Mouse (Mus musculus): ENCODE measurements at regions not wholly inside any gene's neighbourhood (a gene's known extent, or its start where the extent isn't known, plus 50 kb on each side); places are given as distances from the start of the nearest gene placed in this dataset.

GRCm38 (mm10) chr6:100995874-100996560, 162.6 kb downstream of the Ppp4r2 start:
- peak; percentile 71 for ATAC-seq (replicated peaks; ENCODE audit: low FRiP score)
- H3K4me3 ChIP-seq (ENCODE audit: low read depth, low read length), result no peak overlapping the region
- no peak overlapping the region for H3K9ac ChIP-seq (ENCODE audit: low read length)
- no peaks in the 10 kb centered on the region for H3K4me1 ChIP-seq (replicated peaks; ENCODE audit: control insufficient read depth, insufficient read depth, low read length)
- no peaks in the 10 kb centered on the region for H3K36me3 ChIP-seq (ENCODE audit: control insufficient read depth, insufficient read depth, low read length)
- WGBS, result 53% methylated on average over 6 of the region's 6 CpGs
- no peaks in the 10 kb centered on the region for H3K27me3 ChIP-seq (ENCODE audit: control insufficient read depth, insufficient read depth, low read length)
- H3K4me2 ChIP-seq (ENCODE audit: low read depth, low read length, severe bottlenecking), result no peak overlapping the region
- H3K27ac ChIP-seq (ENCODE audit: low read depth, low read length), result no peak overlapping the region
- no peaks in the 10 kb centered on the region for H3K9me3 ChIP-seq (ENCODE audit: control insufficient read depth, low read length)
- no peak for DNase-seq (ENCODE audit: low spot score)

GRCm38 (mm10) chr6:100998285-100998684, 164.9 kb downstream of the Ppp4r2 start:
- Histone ChIP-seq H3K27ac (ENCODE audit: low read depth, low read length) (no peak overlapping the region), H3K4me3 (ENCODE audit: low read depth, low read length) (no peak overlapping the region)

GRCm38 (mm10) chr6:101003901-101004300, 170.5 kb downstream of the Ppp4r2 start:
- Histone ChIP-seq H3K4me3 (ENCODE audit: low read depth, low read length) (no peak overlapping the region), H3K4me1 (replicated peaks; ENCODE audit: control insufficient read depth, insufficient read depth, low read length) (no peaks in the 10 kb centered on the region)
- WGBS, result 95% methylated on average over 1 of the region's 1 CpGs

More at GRCm38 (mm10) chr6:100998285-100998684, 164.9 kb downstream of the Ppp4r2 start:
- no peak overlapping the region for H3K9ac ChIP-seq (ENCODE audit: low read length)
- ATAC-seq (replicated peaks; ENCODE audit: low FRiP score) (no peak), DNase-seq (ENCODE audit: low spot score) (no peak)
- WGBS, result 61% methylated on average over 1 of the region's 1 CpGs
- H3K36me3 ChIP-seq (ENCODE audit: control insufficient read depth, insufficient read depth, low read length), result no peaks in the 10 kb centered on the region
- H3K9me3 ChIP-seq (ENCODE audit: control insufficient read depth, low read length), result no peaks in the 10 kb centered on the region
- no peaks in the 10 kb centered on the region for H3K4me1 ChIP-seq (replicated peaks; ENCODE audit: control insufficient read depth, insufficient read depth, low read length)
- H3K27me3 ChIP-seq (ENCODE audit: control insufficient read depth, insufficient read depth, low read length), result no peaks in the 10 kb centered on the region
- H3K4me2 ChIP-seq (ENCODE audit: low read depth, low read length, severe bottlenecking), result no peak overlapping the region

GRCm38 (mm10) chr6:101021650-101022049, 188.2 kb downstream of the Ppp4r2 start:
- WGBS, result 78% methylated on average over 3 of the region's 3 CpGs
- Histone ChIP-seq H3K4me3 (ENCODE audit: low read depth, low read length) (no peak overlapping the region), H3K9ac (ENCODE audit: low read length) (no peak overlapping the region), H3K36me3 (ENCODE audit: control insufficient read depth, insufficient read depth, low read length) (no peaks in the 10 kb centered on the region), H3K4me2 (ENCODE audit: low read depth, low read length, severe bottlenecking) (no peak overlapping the region), H3K27ac (ENCODE audit: low read depth, low read length) (no peak overlapping the region), H3K9me3 (ENCODE audit: control insufficient read depth, low read length) (no peaks in the 10 kb centered on the region), H3K27me3 (ENCODE audit: control insufficient read depth, insufficient read depth, low read length) (no peaks in the 10 kb centered on the region), H3K4me1 (replicated peaks; ENCODE audit: control insufficient read depth, insufficient read depth, low read length) (no peaks in the 10 kb centered on the region)
- no peak for DNase-seq (ENCODE audit: low spot score)
- no peak for ATAC-seq (replicated peaks; ENCODE audit: low FRiP score)

More at GRCm38 (mm10) chr6:101003901-101004300, 170.5 kb downstream of the Ppp4r2 start:
- H3K9ac ChIP-seq (ENCODE audit: low read length), result no peak overlapping the region
- H3K4me2 ChIP-seq (ENCODE audit: low read depth, low read length, severe bottlenecking), result no peak overlapping the region
- no peaks in the 10 kb centered on the region for H3K36me3 ChIP-seq (ENCODE audit: control insufficient read depth, insufficient read depth, low read length)
- ATAC-seq (replicated peaks; ENCODE audit: low FRiP score), result no peak
- no peaks in the 10 kb centered on the region for H3K27me3 ChIP-seq (ENCODE audit: control insufficient read depth, insufficient read depth, low read length)
- H3K27ac ChIP-seq (ENCODE audit: low read depth, low read length), result no peak overlapping the region
- DNase-seq (ENCODE audit: low spot score), result no peak
- no peaks in the 10 kb centered on the region for H3K9me3 ChIP-seq (ENCODE audit: control insufficient read depth, low read length)

GRCm38 (mm10) chr6:101025816-101026215, 192.4 kb downstream of the Ppp4r2 start:
- WGBS, result 86% methylated on average over 4 of the region's 4 CpGs

GRCm38 (mm10) chr6:101027462-101027861, 194.0 kb downstream of the Ppp4r2 start:
- Histone ChIP-seq H3K4me1 (replicated peaks; ENCODE audit: control insufficient read depth, insufficient read depth, low read length) (no peaks in the 10 kb centered on the region), H3K36me3 (ENCODE audit: control insufficient read depth, insufficient read depth, low read length) (no peaks in the 10 kb centered on the region), H3K4me2 (ENCODE audit: low read depth, low read length, severe bottlenecking) (no peak overlapping the region), H3K27me3 (ENCODE audit: control insufficient read depth, insufficient read depth, low read length) (no peaks in the 10 kb centered on the region), H3K4me3 (ENCODE audit: low read depth, low read length) (no peak overlapping the region), H3K27ac (ENCODE audit: low read depth, low read length) (no peak overlapping the region), H3K9ac (ENCODE audit: low read length) (no peak overlapping the region), H3K9me3 (ENCODE audit: control insufficient read depth, low read length) (no peaks in the 10 kb centered on the region)
- ATAC-seq (replicated peaks; ENCODE audit: low FRiP score), result no peak
- 82% methylated on average over 10 of the region's 10 CpGs for WGBS
- no peak for DNase-seq (ENCODE audit: low spot score)

More at GRCm38 (mm10) chr6:101025816-101026215, 192.4 kb downstream of the Ppp4r2 start:
- no peak for DNase-seq (ENCODE audit: low spot score)
- Histone ChIP-seq H3K4me3 (ENCODE audit: low read depth, low read length) (no peak overlapping the region), H3K27me3 (ENCODE audit: control insufficient read depth, insufficient read depth, low read length) (no peaks in the 10 kb centered on the region), H3K4me1 (replicated peaks; ENCODE audit: control insufficient read depth, insufficient read depth, low read length) (no peaks in the 10 kb centered on the region), H3K36me3 (ENCODE audit: control insufficient read depth, insufficient read depth, low read length) (no peaks in the 10 kb centered on the region), H3K9me3 (ENCODE audit: control insufficient read depth, low read length) (no peaks in the 10 kb centered on the region), H3K4me2 (ENCODE audit: low read depth, low read length, severe bottlenecking) (no peak overlapping the region), H3K27ac (ENCODE audit: low read depth, low read length) (no peak overlapping the region), H3K9ac (ENCODE audit: low read length) (no peak overlapping the region)
- no peak for ATAC-seq (replicated peaks; ENCODE audit: low FRiP score)

GRCm38 (mm10) chr6:101029436-101029835, 196.0 kb downstream of the Ppp4r2 start:
- Histone ChIP-seq H3K36me3 (ENCODE audit: control insufficient read depth, insufficient read depth, low read length) (no peaks in the 10 kb centered on the region), H3K9ac (ENCODE audit: low read length) (no peak overlapping the region), H3K9me3 (ENCODE audit: control insufficient read depth, low read length) (no peaks in the 10 kb centered on the region), H3K4me2 (ENCODE audit: low read depth, low read length, severe bottlenecking) (no peak overlapping the region), H3K4me1 (replicated peaks; ENCODE audit: control insufficient read depth, insufficient read depth, low read length) (no peaks in the 10 kb centered on the region), H3K27me3 (ENCODE audit: control insufficient read depth, insufficient read depth, low read length) (no peaks in the 10 kb centered on the region), H3K27ac (ENCODE audit: low read depth, low read length) (no peak overlapping the region), H3K4me3 (ENCODE audit: low read depth, low read length) (no peak overlapping the region)
- DNase-seq (ENCODE audit: low spot score) (no peak), ATAC-seq (replicated peaks; ENCODE audit: low FRiP score) (no peak)
- WGBS, result 49% methylated on average over 3 of the region's 3 CpGs

GRCm38 (mm10) chr6:101030451-101031125, 197.2 kb downstream of the Ppp4r2 start:
- 86% methylated on average over 13 of the region's 13 CpGs for WGBS
- no peak for ATAC-seq (replicated peaks; ENCODE audit: low FRiP score)
- Histone ChIP-seq H3K27ac (ENCODE audit: low read depth, low read length) (no peak overlapping the region), H3K36me3 (ENCODE audit: control insufficient read depth, insufficient read depth, low read length) (no peaks in the 10 kb centered on the region), H3K27me3 (ENCODE audit: control insufficient read depth, insufficient read depth, low read length) (no peaks in the 10 kb centered on the region), H3K9ac (ENCODE audit: low read length) (no peak overlapping the region), H3K4me2 (ENCODE audit: low read depth, low read length, severe bottlenecking) (no peak overlapping the region), H3K4me3 (ENCODE audit: low read depth, low read length) (no peak overlapping the region), H3K4me1 (replicated peaks; ENCODE audit: control insufficient read depth, insufficient read depth, low read length) (no peaks in the 10 kb centered on the region), H3K9me3 (ENCODE audit: control insufficient read depth, low read length) (no peaks in the 10 kb centered on the region)
- DNase-seq (ENCODE audit: low spot score), result no peak

All from forebrain, embryonic 11.5 days (tissue).